Mouse (Mus musculus) kidney, adult 2 months (tissue): ENCODE results near the gene Sptan1.

ENCODE experiments used
- CTCF ChIP-seq: fragments of 200-500 bp; conservative IDR thresholded peaks from 2 replicates; pipeline ENCODE4 v1.5.1; 2011; ENCODE audit warnings: low read depth, mild to moderate bottlenecking, control low read depth, low read length, moderate library complexity, mixed read lengths; ENCODE audit not compliant: insufficient read depth, insufficient read length
- POLR2A ChIP-seq: fragments of 200-500 bp; IDR thresholded peaks from one replicate; pipeline ENCODE4 v1.6.1; 2011; ENCODE audit warnings: low read depth, low read length, control low read depth

- TF ChIP-seq POLR2A (peak; percentile 46), CTCF (no peak)
Measured at GRCm38 (mm10) chr2:30066046-30066901, 100.9 kb downstream of the Sptan1 start.
